Mouse (Mus musculus): ENCODE measurements around the gene Srsf10.

The Srsf10 gene

GRCm38 (mm10) chr4:135883881-135884516, 28.5 kb downstream of the Srsf10 start:
- DNase-seq (ENCODE audit: low read depth, low spot score): no peak

- no peak for DNase-seq (ENCODE audit: low read depth, low spot score)
Measured at GRCm38 (mm10) chr4:135884531-135884930, 29.0 kb downstream of the Srsf10 start.

GRCm38 (mm10) chr4:135885676-135886075, 30.1 kb downstream of the Srsf10 start:
- DNase-seq (ENCODE audit: low read depth, low spot score): no peak

GRCm38 (mm10) chr4:135886184-135886583, 30.6 kb downstream of the Srsf10 start:
- no peak for DNase-seq (ENCODE audit: low read depth, low spot score)

- no peak for DNase-seq (ENCODE audit: low read depth, low spot score)
Measured at GRCm38 (mm10) chr4:135888448-135889057, 33.0 kb downstream of the Srsf10 start.

- DNase-seq (ENCODE audit: low read depth, low spot score): no peak
Measured at GRCm38 (mm10) chr4:135889146-135889883, 33.8 kb downstream of the Srsf10 start.

- DNase-seq (ENCODE audit: low read depth, low spot score): peak; percentile 68
Measured at GRCm38 (mm10) chr4:135889884-135890283, 34.3 kb downstream of the Srsf10 start.

- no peak for DNase-seq (ENCODE audit: low read depth, low spot score)
Measured at GRCm38 (mm10) chr4:135891539-135891938, 36.0 kb downstream of the Srsf10 start.

- no peak for DNase-seq (ENCODE audit: low read depth, low spot score)
Measured at GRCm38 (mm10) chr4:135892884-135893283, 37.3 kb downstream of the Srsf10 start.

GRCm38 (mm10) chr4:135895071-135895571, 39.6 kb downstream of the Srsf10 start, which contains the start of gene Cnr2:
Gene Cnr2 (plus strand): TSS chr4:135895394.
- DNase-seq (ENCODE audit: low read depth, low spot score): no peak

- no peak for DNase-seq (ENCODE audit: low read depth, low spot score)
Measured at GRCm38 (mm10) chr4:135896157-135896556, 40.6 kb downstream of the Srsf10 start.

GRCm38 (mm10) chr4:135898380-135899049, 43.0 kb downstream of the Srsf10 start:
- no peak for DNase-seq (ENCODE audit: low read depth, low spot score)

GRCm38 (mm10) chr4:135899050-135899448, 43.5 kb downstream of the Srsf10 start:
- DNase-seq (ENCODE audit: low read depth, low spot score): no peak

- no peak for DNase-seq (ENCODE audit: low read depth, low spot score)
Measured at GRCm38 (mm10) chr4:135900008-135900407, 44.5 kb downstream of the Srsf10 start.

- no peak for DNase-seq (ENCODE audit: low read depth, low spot score)
Measured at GRCm38 (mm10) chr4:135902606-135903242, 47.2 kb downstream of the Srsf10 start.

GRCm38 (mm10) chr4:135904810-135905209, 49.3 kb downstream of the Srsf10 start:
- no peak for DNase-seq (ENCODE audit: low read depth, low spot score)

GRCm38 (mm10) chr4:135906633-135907032, 51.1 kb downstream of the Srsf10 start:
- no peak for DNase-seq (ENCODE audit: low read depth, low spot score)

- DNase-seq (ENCODE audit: low read depth, low spot score): no peak
Measured at GRCm38 (mm10) chr4:135909326-135910066, 53.9 kb downstream of the Srsf10 start.

GRCm38 (mm10) chr4:135911531-135911930, 56.0 kb downstream of the Srsf10 start:
- DNase-seq (ENCODE audit: low read depth, low spot score): no peak

- no peak for DNase-seq (ENCODE audit: low read depth, low spot score)
Measured at GRCm38 (mm10) chr4:135912164-135912563, 56.6 kb downstream of the Srsf10 start.

- DNase-seq (ENCODE audit: low read depth, low spot score): no peak
Measured at GRCm38 (mm10) chr4:135912835-135913234, 57.3 kb downstream of the Srsf10 start.

Data from forelimb bud, embryonic 11.5 days (tissue).